Mouse (Mus musculus) erythroblast, embryonic 14.5 days (primary cell): ENCODE measurements at regions not wholly inside any gene's neighbourhood (a gene's known extent, or its start where the extent isn't known, plus 50 kb on each side); places are given as distances from the start of the nearest gene placed in this dataset.

Source experiments
- H3K27me3 ChIP-seq: 2 replicates; pipeline ENCODE4 v1.6.1; 2012; ENCODE audit warnings: inconsistent platforms; ENCODE audit not compliant: control insufficient read depth
- H3K36me3 ChIP-seq: 2 replicates; pipeline ENCODE4 v1.6.1; 2012; ENCODE audit warnings: mild to moderate bottlenecking, inconsistent platforms; ENCODE audit not compliant: control insufficient read depth
- H3K4me1 ChIP-seq: 2 replicates; pipeline ENCODE4 v1.6.1; 2012; ENCODE audit warnings: inconsistent platforms; ENCODE audit not compliant: control insufficient read depth
- H3K4me3 ChIP-seq: replicated peaks from 2 replicates; pipeline ENCODE3; 2012; ENCODE audit warnings: moderate library complexity, mild to moderate bottlenecking, inconsistent platforms
- H3K9me3 ChIP-seq: 2 replicates; pipeline ENCODE4 v1.6.1; 2012; ENCODE audit warnings: low read length, inconsistent platforms, mixed read lengths; ENCODE audit not compliant: control insufficient read depth
- GATA1 ChIP-seq: IDR thresholded peaks from 2 replicates; pipeline ENCODE4 v1.6.1; 2012; ENCODE audit warnings: low read length, inconsistent platforms, mixed read lengths
- TAL1 ChIP-seq: IDR thresholded peaks from 3 replicates; pipeline ENCODE4 v1.6.1; 2012; ENCODE audit warnings: low read length, inconsistent platforms, mixed read lengths

GRCm38 (mm10) chr5:75278041-75278440, 125.9 kb downstream of the Pdgfra start:
- no peak for TF ChIP-seq TAL1
- TF ChIP-seq GATA1: no peak
- H3K27me3 ChIP-seq: no peaks in the 10 kb centered on the region
- no peak overlapping the region for H3K4me3 ChIP-seq
- H3K36me3 ChIP-seq: no peaks in the 10 kb centered on the region
- H3K9me3 ChIP-seq: no peaks in the 10 kb centered on the region
- peaks cover 17% of the 10 kb centered on the region for H3K4me1 ChIP-seq

- TF ChIP-seq TAL1 (no peak), GATA1 (no peak)
- Histone ChIP-seq H3K27me3 (no peaks in the 10 kb centered on the region), H3K4me1 (peaks cover 18% of the 10 kb centered on the region), H3K4me3 (no peak overlapping the region), H3K36me3 (no peaks in the 10 kb centered on the region), H3K9me3 (no peaks in the 10 kb centered on the region)
Observed at GRCm38 (mm10) chr5:75279561-75280171, 127.6 kb downstream of the Pdgfra start.

- Histone ChIP-seq H3K27me3 (no peaks in the 10 kb centered on the region), H3K36me3 (no peaks in the 10 kb centered on the region), H3K4me1 (peaks cover 22% of the 10 kb centered on the region), H3K9me3 (no peaks in the 10 kb centered on the region), H3K4me3 (no peak overlapping the region)
- TF ChIP-seq GATA1: no peak
- no peak for TF ChIP-seq TAL1
Observed at GRCm38 (mm10) chr5:75280698-75281097, 128.6 kb downstream of the Pdgfra start.

- H3K4me3 ChIP-seq: no peak overlapping the region
- no peaks in the 10 kb centered on the region for H3K9me3 ChIP-seq
- no peak for TF ChIP-seq TAL1
- no peaks in the 10 kb centered on the region for H3K27me3 ChIP-seq
- H3K36me3 ChIP-seq: no peaks in the 10 kb centered on the region
- H3K4me1 ChIP-seq: peaks cover 30% of the 10 kb centered on the region
Observed at GRCm38 (mm10) chr5:75281510-75281909, 129.4 kb downstream of the Pdgfra start.

GRCm38 (mm10) chr5:75282617-75283016, 130.5 kb downstream of the Pdgfra start:
- Histone ChIP-seq H3K4me3 (no peak overlapping the region), H3K4me1 (peaks cover 31% of the 10 kb centered on the region), H3K9me3 (no peaks in the 10 kb centered on the region), H3K27me3 (no peaks in the 10 kb centered on the region), H3K36me3 (no peaks in the 10 kb centered on the region)
- TF ChIP-seq GATA1 (no peak), TAL1 (no peak)

GRCm38 (mm10) chr5:75283841-75284240, 131.7 kb downstream of the Pdgfra start:
- peaks cover 31% of the 10 kb centered on the region for H3K4me1 ChIP-seq
- TF ChIP-seq GATA1 (no peak), TAL1 (no peak)
- no peaks in the 10 kb centered on the region for H3K27me3 ChIP-seq
- H3K9me3 ChIP-seq: no peaks in the 10 kb centered on the region
- H3K4me3 ChIP-seq: no peak overlapping the region
- H3K36me3 ChIP-seq: no peaks in the 10 kb centered on the region

- Histone ChIP-seq H3K4me1 (peaks cover 25% of the 10 kb centered on the region), H3K4me3 (no peak overlapping the region), H3K27me3 (no peaks in the 10 kb centered on the region), H3K36me3 (no peaks in the 10 kb centered on the region), H3K9me3 (no peaks in the 10 kb centered on the region)
- TF ChIP-seq TAL1 (no peak), GATA1 (no peak)
Observed at GRCm38 (mm10) chr5:75285950-75286349, 133.9 kb downstream of the Pdgfra start.

GRCm38 (mm10) chr5:75295676-75296075, 143.6 kb downstream of the Pdgfra start:
- no peaks in the 10 kb centered on the region for H3K36me3 ChIP-seq
- no peaks in the 10 kb centered on the region for H3K4me1 ChIP-seq
- no peaks in the 10 kb centered on the region for H3K9me3 ChIP-seq
- no peaks in the 10 kb centered on the region for H3K27me3 ChIP-seq
- no peak for TF ChIP-seq TAL1
- TF ChIP-seq GATA1: no peak
- H3K4me3 ChIP-seq: no peak overlapping the region

GRCm38 (mm10) chr5:75312897-75313296, 160.8 kb downstream of the Pdgfra start:
- TF ChIP-seq TAL1 (no peak), GATA1 (no peak)
- no peaks in the 10 kb centered on the region for H3K27me3 ChIP-seq

GRCm38 (mm10) chr5:75315956-75316355, 163.9 kb downstream of the Pdgfra start:
- TF ChIP-seq TAL1 (no peak), GATA1 (no peak)
- Histone ChIP-seq H3K4me3 (no peak overlapping the region), H3K9me3 (no peaks in the 10 kb centered on the region), H3K27me3 (no peaks in the 10 kb centered on the region), H3K36me3 (no peaks in the 10 kb centered on the region), H3K4me1 (no peaks in the 10 kb centered on the region)

More at GRCm38 (mm10) chr5:75312897-75313296, 160.8 kb downstream of the Pdgfra start:
- Histone ChIP-seq H3K9me3 (no peaks in the 10 kb centered on the region), H3K4me3 (no peak overlapping the region), H3K36me3 (no peaks in the 10 kb centered on the region), H3K4me1 (no peaks in the 10 kb centered on the region)
